Mouse (Mus musculus) layer of hippocampus, postnatal 25 days (tissue): ENCODE results near the gene Rep15. TPM values are rescaled to one million over a fixed set of nuclear protein-coding genes. Genes with fewer than 3 reads are reported as not detected.

Experiments
- DNase-seq, 2 experiments: peaks; one replicate each; pipeline ENCODE4 v3.0.0; 2022; ENCODE audit warnings: mixed read lengths in 2 of 2, low spot score in 1 of 2; ENCODE audit errors: extremely low spot score in 1 of 2
- total RNA-seq, 2 experiments: library from RNA; stranded (reverse); gene quantifications; 2 replicates each; pipeline ENCODE4 v1.2.3; 2021

Rep15 gene
- total RNA-seq: 1 to 10 TPM; 1.2 to 1.7 TPM

DNA sequence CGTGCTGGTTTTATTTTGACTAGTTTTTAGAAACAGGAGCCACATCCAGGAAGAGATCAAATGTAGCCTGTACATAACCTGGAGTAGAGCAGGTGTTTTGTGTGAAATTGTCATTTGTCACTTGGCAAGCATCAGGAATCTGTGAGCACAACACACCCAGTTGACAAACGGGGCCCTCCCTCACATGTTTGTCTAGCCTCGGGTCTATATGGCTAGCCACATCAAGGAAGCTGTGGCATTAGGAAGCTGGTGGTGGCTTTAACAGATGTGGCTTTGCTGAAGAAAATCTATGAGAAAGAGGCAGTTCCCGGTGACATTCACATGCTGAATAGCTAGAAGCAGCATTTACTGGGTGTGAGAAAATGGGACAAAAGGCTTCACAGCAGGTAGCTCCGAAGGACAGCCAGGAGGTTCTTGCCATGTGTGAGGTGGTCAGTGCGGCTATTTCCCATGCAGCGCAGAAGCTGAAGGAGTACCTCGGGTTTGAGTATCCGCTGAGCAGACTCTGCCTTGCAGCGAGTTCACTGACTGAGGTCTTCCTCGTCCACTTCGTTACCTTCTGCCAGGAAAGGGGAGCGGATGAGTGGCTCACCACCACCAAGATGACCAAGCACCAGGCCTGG is at the start of gene Rep15:
Gene Rep15, plus strand, starts transcription at position 282 of the 623 bp plus-strand sequence.
- no peak for DNase-seq

DNA sequence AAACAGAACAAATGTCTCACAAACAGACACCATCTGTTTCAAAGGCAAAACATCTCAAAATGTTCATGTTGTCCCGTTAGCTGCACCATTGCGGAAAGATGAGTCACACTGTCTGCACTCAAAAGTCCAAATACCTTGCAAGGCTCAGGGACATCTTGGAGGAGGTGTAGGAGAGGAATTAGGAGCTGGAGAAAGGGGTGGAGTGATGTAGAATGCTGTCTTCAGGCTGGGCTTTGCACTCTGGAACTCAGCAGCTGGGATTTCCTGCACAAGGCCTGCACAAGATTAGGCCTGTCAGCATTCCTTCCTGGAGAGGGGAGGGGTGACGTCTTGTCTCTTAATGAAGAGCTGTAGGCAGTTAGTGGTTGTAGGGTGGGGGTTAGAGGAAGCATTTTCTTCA is 47.8 kb upstream of the Rep15 start:
- no peak for DNase-seq

DNA sequence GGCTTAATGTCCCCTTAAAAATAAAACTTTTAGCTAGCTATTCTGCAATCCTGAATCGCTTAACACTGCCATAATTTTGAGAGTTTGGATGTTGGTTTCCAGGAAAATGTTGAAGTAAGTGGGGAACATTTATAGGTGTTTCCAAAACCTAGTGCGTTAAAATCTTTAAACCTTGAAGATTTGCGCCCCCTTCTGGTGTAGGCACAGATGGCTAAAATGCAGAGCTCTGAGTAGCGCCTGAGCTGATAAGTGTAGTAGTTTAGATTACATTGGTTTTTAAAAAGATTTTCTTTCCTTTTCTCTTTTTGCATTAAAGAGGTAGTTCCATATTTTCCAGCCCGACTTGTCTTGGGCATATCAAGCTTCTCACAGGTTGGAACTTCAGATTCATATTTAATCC is 38.1 kb upstream of the Rep15 start:
- peak; percentile 39 to 77 for DNase-seq

DNA sequence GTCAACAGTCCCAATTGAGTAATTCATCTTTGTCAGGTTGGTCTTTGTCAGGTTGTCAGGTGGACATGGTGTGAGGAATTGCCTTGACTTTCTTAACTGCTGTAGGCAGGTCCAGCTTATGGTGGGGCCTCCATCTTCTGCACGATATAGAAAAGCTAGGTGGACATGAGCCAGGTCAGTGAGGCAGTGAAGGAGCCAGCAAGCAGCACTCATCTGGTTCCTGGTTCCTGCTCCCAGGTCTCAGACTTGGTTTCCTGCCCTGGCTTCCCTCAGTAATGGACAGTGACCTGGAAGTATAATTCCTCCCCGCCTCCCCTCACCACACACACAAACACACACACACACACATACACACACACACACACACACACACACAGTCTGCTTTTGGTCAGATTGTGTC is 37.0 kb upstream of the Rep15 start:
- no peak for DNase-seq

DNA sequence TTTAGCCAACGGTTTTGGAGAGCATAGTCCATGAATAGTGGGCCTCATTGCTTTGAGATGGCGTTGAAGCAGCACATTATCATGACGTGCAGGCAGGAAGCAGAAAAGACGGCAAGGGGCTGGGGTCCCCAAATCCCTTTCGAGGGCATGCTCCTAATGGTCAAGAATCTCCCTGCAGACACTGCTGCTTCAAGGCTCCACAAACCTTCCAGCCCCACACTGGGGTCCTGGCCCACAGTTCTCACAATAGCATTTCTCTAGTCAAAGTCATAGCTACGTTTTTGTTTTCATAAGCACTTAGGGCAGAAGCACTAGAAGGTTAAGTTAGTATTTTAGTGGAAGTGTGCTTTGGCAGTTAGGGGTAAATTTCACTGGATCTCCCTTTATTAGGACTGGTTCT is 36.5 kb upstream of the Rep15 start:
- no peak for DNase-seq

DNA sequence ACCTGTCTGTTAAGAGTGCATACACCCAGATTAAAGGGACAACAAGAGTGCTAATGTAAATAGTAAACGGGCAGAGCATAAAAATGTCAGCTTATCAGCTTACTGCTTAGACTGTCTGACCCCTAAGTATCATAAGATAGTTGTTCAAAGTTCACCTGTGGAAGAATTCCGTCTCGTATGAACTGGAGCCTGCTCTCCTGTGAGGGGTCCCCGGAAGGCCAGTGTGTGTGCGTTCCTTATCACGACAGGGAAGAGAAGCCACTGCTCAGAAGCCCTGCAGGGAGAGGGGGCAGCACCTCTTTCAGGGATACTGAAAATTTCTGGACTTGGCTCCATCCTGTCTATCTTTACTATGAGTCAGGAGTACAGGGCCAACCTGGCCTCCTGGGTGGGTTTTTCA is 35.4 kb upstream of the Rep15 start:
- DNase-seq: no peak

DNA sequence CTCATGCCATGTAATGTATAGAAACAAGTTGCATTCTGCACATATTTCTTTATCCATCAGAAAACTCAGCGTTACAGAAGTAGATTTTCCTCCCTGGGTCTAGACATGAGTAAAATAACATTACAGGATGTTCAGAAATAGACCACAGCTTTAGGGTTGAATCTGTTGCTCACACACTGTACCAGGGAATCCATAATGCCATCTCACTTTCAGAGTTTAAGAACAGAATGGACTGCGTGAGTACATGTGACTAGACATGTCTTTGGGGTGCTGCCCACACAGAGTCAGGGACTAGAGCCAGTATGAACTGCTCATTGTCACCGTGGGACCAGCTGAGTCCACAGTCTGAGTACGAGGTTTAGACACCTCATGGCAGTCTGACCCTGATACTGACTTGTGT is 33.7 kb upstream of the Rep15 start:
- DNase-seq: no peak

DNA sequence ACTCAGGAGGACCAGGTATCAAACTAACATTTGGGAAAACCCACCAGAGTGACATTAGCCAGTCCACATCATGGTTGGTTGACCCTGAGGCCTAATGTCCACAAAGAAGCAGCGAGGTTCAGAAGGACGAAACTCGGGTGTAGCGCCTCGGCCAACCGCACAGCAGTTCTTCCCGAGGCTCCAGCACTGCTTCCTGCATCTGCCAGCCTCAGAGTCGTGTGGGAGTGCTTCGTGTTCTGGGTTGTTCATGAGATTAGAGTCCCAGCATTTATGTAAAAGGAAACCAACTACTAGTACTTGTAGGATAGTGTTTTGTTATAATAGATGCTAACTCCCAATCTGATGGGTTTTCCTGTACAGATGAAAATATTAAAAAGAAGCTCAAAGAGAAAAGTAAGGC is 33.1 kb upstream of the Rep15 start:
- DNase-seq: no peak

DNA sequence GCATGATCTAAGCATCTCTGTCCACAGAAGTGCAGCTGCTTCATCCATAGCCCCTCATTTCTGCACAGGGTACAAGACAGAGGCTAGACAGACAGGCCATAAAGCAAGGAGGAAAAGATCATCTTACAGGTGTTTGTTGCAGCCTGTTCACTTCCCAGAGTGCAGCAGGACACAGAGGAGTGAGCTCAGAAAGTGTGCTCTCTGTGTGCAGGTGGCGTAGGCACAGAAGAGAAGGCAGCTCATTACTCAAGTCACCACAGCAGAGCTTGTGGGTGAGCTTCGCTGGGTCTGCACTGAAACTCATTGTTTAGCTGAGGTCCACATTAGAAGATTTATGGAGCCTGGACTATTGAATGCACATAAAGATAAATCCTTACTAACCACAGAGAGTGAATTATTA is 32.6 kb upstream of the Rep15 start:
- no peak for DNase-seq

DNA sequence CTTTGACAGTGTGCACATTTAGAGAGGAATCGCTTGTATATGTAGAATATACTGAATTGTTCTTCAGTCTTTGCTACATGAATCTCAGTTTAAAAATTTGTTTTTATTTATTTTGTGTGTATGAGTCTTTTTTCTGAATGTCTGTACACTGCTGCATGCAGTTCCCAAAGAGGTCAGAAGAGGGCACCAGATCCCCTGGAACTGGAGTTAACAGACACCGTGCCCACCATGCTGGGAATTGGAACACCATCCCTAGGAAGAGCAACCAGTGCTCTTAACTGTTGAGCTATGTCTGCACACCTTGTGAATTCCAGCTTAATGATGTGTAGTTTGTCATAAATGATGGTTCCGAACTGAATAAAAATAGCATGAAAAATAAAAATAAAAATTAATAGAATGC is 24.2 kb upstream of the Rep15 start:
- peak in 1 of 2 experiments; percentile 64 for DNase-seq

DNA sequence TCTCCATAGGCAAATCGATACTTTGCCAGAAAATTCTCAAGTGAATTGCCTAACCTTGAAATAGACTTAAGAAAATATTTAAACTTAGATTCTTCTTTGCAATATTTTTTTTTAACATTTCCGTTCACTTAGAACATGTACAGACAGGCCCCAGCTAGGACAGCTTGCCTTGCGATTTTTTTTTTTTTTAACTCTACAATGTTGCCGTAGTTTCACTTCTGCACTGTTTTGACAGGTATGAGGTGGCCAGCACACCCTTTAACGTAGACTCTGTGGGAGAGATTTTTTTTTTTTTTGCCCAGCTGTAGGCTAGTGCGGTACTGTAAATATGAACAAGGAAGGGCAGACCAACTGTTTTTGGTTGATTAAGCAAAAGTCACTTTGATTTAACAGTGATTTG is 22.0 kb upstream of the Rep15 start:
- DNase-seq: no peak

DNA sequence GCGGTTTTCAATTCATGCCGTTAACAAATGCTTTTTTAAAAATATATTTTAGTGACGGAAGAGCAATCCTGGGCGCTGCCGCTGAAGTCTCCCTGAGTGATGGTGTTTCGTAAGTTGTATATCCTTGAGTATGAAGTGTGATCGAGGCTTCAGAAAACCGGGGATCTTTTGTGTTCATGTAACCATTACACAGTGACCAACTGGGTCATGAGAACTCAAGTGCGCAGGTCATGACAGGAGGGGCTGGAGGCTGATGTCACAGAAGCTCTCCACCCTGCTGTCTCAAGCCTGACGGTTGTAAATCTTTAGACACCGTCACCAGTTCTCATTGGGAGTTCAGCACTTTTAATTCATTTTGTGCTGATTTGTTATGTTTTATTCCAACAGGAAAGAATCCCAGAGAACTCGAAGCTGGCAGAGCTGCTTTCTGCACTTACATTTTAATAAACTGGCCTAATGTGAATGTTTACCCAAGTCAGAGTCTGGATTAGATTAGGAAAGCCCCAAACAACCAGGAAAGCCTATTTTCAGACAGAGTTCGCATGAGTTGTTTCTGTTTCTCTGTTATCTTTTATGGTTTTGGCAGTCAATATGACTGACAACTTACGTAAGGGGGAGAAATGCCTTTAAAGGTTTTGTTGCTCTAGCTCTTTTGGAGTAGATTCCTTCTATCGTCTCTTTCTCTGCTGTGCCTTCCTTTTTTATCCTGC is 21.4 kb upstream of the Rep15 start:
- DNase-seq: no peak

DNA sequence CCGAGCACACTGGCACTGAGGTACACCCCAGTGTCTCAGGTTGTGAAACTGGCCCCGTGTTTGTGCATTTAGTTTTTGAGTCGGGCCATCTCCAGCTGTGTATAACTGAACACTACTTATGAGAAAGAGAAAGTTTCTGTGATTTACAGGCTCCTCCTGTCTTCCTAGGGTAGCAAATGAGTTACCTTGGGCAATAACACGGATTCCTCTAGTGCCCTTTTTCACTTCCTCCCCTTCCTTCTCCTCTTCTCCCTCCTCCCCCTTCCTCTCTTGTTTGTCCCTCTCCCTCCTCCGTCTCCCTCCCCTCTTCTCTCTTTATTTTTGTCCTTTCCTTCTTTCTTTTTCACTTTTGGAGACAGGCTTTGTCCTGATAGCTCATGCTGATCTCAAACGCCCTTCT is 20.8 kb upstream of the Rep15 start:
- DNase-seq: no peak

DNA sequence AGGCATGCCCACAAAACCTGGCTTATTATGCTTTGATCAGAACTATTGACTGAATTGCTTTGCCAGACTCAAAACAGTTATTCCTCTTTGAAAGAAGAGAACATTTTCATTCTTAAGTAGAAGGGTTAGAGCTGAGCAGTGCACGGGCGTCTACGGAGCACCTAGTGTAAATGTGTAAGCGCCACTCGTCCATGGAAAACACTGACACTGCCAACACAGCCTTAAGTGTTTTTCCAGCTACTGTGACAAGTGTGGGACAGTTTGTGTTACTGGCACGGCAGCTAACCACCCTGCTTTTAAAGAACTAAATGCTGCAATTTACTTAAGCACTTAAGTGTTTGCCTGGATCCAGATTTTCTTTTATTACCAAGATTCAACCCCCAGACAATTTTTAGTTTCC is 20.4 kb upstream of the Rep15 start:
- DNase-seq: no peak

DNA sequence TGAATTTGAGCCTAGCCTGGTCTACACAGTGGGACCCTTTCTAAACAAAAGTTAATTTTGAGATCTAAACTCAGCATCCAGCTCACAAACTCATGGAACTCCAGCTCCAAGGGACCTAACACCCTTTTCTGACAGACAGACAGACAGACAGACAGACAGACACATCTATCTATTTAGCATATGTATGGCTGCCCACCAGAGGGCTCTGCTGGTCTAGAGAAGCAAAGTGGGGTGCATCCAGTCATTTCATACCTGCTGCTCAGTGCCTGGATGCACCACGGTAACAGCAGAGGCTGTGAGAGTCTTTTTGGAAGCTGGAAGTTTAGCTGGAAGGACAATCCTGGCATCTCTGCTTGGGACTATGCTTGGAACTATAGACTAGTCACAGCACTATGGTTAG is 18.8 kb upstream of the Rep15 start:
- no peak for DNase-seq

DNA sequence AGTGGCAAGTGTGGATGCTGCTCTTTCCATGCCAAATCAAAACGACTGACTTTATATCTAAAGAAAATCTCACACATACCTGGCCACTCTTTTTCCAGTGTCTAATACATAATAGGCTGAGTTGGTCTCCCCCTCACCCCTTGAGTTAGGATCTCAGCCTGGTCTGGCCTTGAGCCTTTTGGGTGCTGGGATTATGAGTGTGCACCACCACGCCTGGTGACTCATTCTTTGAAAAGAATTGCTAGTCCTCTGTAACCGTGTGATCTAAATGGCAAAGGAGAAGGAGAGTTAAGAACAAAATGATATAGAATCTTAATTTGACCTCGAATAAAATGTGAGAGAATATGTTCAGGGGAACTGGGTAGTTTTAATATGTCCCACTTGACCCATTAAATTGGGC is 14.5 kb upstream of the Rep15 start:
- no peak for DNase-seq

DNA sequence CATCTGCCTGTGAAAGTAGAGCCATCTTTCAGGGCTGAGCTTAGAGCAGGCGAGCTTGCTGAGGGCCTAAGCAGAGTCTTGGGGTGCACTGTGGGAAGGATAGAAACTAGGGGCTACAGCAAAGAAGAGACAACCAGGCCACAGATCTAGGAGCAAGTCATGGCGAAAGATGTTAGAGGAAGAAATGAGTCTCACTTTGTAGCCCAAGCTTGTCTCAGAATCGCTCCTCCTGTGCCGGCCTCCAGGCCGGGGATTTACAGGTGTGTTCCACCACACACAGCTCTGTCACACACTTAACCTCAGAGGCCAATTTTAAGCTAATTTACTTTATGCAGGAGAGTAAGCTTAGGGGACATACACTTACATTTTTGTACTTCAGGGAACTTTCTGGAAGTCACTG is 14.0 kb upstream of the Rep15 start:
- DNase-seq: no peak

DNA sequence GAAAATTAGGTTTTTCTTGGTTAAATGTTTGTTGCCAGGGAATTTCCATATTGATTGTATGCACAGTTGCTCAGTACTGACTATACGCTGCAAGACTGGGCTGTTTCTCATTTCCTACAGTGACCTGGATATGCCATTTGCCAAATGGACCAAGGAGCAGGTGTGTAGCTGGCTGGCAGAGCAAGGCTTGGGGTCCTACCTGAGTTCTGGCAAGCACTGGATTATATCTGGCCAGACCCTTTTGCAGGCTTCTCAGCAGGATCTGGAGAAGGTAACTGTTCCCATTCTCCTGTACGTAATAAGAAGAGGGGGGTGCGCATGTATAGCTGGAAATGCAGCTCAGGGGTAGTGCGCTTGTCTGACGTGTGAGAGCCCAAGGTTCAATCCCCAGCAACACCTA is 11.2 kb upstream of the Rep15 start:
- DNase-seq: no peak

DNA sequence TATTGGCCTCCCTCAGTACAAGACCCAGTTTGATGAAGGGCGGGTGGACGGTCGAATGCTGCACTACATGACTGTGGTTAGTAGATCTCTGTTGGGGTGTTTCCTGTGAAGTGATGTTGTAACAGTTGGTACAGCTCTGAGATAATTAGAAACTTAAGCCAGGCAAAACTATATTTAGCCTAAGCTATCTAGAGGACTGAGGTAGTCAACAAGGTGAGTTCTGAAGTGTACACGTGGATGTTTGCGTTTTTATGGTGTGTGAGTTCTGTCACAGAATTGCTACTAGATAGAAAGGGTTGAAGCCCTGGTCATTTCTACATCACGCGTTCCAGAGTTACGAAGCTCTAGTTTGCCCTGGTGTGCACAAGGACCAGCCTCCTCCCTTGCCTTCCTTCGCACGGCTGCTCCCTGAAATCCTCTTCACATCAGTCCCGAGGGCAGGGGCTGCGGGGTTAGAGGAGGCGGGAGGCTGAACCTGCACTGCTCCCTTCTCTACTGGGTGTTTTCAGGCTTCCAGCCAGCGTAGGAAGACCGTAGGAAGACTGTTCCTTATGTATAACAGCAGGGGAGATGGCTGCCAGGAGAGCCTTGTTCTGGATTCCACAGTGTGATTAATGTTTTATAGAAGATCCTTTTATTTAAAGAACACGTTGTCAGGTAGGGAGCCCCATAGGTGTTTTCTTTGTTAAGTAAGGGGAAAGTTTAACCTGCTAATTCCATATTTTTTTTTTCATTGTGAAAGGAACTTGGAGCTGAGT is 9.8 kb upstream of the Rep15 start:
- DNase-seq: no peak

DNA sequence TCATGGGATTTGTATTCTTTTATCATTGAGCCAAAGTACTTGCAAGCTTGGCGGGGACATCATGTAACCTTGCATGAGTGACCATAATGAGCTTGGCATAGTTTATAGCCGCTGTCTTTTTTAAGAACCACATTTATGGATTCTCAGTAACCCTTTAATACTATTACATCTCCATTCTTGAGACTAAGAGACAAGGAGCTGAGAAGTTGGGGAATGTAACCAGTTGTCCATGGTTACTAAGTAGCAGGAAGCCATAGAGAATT is 9.3 kb upstream of the Rep15 start:
- no peak for DNase-seq

DNA sequence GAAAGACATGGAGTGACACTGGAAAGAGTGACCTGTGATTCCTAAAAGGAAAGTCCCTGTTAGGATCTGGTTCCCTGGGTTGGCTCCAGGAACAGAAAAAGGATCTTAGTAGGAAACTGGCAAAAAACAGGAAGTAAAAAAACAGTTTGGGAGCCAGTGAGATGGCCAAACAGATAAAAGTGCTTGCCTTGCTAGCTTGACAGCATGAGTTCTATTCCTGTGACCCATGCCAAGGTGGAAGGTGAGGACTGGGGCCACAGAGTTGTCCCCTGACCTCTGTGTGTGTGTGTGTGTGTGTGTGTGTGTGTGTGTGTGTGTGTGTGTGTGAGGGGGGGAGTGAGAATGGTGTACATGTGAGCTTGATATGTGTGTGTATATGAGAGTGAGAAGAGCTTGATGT is 8.8 kb upstream of the Rep15 start:
- DNase-seq: no peak

DNA sequence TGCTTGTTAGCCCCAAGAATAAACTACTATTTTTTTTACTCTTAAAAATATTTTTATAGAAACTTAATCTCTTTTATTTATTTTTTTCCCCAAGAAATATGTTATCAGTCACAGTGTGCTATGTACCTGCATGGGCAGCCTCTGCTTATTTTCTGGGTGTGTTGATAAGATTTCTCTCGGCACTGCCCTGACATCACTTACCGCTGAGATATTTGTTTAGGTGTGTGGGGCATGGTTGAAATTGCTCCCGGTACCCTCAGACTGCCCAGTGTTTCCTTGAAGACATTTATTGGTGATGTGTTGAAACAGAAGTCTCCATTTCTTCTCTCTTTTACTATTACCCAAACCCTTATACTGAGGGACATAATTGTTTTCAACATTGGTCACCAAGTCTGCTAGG is 7.6 kb upstream of the Rep15 start:
- DNase-seq: no peak
